Mouse (Mus musculus): ENCODE results near the gene Fam102a. TPM values are rescaled to one million over a fixed set of nuclear protein-coding genes. Genes with fewer than 3 reads are reported as not detected.

Fam102a gene
- total RNA-seq, 2 experiments from 2014 or later: 1.9 to 2.2 TPM

- peak; percentile 56 for ATAC-seq (replicated peaks; ENCODE audit: poor library complexity)
These were observed 71.3 kb downstream of the Fam102a start for GRCm38 (mm10) chr2:32606161-32607142.

GRCm38 (mm10) chr2:32607262-32607947 is 72.3 kb downstream of the Fam102a start:
- peak; percentile 21 for ATAC-seq (replicated peaks; ENCODE audit: poor library complexity)

- peak; percentile 63 for ATAC-seq (replicated peaks; ENCODE audit: poor library complexity)
These were observed 73.1 kb downstream of the Fam102a start for GRCm38 (mm10) chr2:32608141-32608777.

DNA sequence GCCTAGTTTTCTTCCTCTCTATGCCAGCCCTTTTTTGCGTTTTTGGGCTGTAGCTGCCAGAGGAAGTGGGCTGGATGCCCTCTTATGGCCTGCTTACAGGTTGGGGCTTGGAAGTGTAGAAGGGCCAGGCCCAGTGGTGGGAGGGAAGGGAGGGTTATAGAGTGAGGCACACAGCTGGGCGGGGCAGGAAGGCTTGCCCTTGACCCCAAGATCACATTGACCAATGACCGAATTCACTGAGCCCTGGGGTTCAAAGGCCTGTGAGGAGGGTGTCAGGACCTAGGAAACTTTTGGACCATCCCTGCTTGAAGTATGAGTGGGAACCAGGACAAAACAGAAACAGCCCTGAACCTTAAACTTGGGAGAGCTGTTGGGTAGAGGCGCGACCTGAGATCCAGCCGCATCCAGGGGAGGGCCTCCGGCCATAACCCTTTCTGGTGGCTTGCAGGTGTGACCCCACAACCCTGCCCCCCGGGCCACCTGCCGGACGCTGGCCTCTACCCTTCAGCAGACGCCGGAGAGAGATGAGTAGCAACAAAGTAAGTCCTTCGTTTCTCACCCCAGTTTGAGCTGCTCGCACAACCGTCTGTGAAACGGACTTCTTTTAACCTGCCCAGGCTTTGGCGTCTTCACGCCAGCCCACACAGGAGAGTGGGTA is 73.8 kb downstream of the Fam102a start:
- ATAC-seq (replicated peaks; ENCODE audit: poor library complexity): no peak

DNA sequence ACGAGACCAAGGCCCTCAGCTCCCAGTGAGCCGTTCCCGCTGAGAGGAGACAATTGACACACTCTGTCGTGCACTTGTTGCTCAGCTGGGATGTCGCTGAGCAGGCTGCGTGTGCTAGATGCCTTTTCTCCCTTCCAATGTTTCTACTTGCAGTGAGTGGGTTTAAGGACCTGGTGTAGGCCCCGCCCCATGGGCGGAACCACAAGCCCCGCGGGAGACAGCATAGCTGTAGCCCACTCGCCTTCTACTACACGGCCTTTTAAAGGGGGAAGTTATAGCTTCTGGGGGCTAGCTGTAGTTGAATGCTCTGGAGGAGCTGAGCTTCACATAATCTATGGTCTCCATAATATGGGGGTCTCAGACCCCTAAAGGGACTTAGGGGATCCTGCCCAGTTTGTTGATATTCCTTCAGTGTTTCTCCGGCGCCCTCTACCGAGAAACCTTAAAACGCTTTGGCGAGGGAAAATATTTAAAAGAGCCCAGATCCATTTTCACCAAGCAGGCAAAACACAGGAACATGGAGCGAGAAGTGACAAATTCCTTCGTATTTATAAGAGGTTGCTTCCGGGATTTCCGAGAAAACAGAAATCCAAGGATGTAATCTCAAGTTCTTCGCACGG is 75.6 kb downstream of the Fam102a start:
- ATAC-seq (replicated peaks; ENCODE audit: poor library complexity): peak; percentile 12; the same call in 1 of the 2 replicates

DNA sequence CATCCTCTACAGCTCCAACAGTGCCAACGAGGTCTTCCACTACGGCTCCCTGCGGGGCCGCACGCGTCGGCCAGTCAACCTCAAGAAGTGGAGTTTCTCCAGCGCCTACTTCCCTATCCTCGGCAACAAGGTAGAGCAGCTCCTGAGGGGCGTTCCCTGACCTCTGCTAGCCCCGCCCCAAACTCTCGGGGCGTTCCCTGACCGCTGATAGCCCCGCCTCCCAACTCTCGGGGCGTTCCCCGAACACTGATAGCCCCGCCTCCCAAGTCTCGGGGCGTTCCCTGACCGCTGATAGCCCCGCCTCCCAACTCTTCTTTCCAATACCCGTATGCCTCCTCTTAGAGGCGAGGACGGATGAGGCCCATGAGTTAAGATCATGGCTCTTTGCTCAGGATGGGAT is 77.1 kb downstream of the Fam102a start:
- ATAC-seq (replicated peaks; ENCODE audit: poor library complexity): no peak

GRCm38 (mm10) chr2:32617109-32617508 is 82.0 kb downstream of the Fam102a start:
- no peak for ATAC-seq (replicated peaks; ENCODE audit: poor library complexity)

DNA sequence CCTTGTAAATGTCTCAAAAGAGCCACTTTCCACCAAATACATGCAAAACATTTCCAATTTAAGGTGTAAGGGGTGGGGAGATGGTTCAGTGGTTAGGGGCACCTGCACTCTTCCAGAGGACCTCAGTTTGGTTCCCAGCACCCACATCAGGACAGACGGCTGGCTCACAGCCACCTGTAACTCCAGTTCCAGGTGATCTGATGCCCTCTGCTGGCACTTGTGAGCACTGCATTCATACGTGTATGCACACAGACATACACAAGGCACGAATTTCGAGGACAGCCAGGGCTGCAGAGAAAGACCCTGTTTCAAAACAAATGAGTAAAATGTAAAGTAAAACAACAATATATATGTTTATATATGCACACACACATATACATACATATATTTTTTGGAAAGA is 82.5 kb downstream of the Fam102a start:
- no peak for ATAC-seq (replicated peaks; ENCODE audit: poor library complexity)

DNA sequence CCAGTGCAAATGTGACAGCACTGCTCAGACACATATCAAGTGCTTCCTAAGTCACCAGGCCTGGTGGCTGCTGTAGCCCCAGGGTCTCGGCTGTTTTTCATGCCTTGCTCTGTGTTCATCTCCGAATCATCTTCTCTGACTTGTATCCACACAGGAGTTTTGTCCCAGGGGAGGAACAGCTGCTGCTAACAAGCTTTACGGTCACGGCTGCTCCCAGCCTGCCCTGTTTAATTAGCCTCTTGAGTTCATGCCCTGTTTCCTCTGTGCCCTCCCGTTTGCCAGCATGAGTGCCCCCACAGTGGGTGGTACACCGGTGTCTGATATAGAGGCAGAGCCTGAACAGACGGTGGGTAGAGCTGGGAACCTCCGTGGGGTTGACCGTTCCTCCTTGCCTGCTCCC is 82.9 kb downstream of the Fam102a start:
- no peak for ATAC-seq (replicated peaks; ENCODE audit: poor library complexity)

Other genes with a start within 250 kb of the Fam102a start
- gene Golga2, start 247.9 kb upstream of the Fam102a start, total RNA-seq (2015): 14.2 and 17.3 TPM in 2 replicates
- 50.4 and 50.7 TPM in 2 replicates for gene Golga2, start 247.9 kb upstream of the Fam102a start, total RNA-seq (2017)
- 198 and 268 TPM in 2 replicates for gene Swi5, start 247.3 kb upstream of the Fam102a start, total RNA-seq (2015)
- gene Swi5, start 247.3 kb upstream of the Fam102a start, total RNA-seq (2017): 359 and 386 TPM in 2 replicates
- gene Ciz1, start 183.0 kb upstream of the Fam102a start, total RNA-seq (2015): 59.9 and 69.0 TPM in 2 replicates
- gene Ciz1, start 183.0 kb upstream of the Fam102a start, total RNA-seq (2017): 46.6 and 55.3 TPM in 2 replicates
- gene Dnm1, start 182.0 kb upstream of the Fam102a start, total RNA-seq (2015): not detected in 2 replicates
- not detected in 2 replicates for gene Dnm1, start 182.0 kb upstream of the Fam102a start, total RNA-seq (2017)
- gene 1110008P14Rik, start 153.4 kb upstream of the Fam102a start, total RNA-seq (2015): 15.3 and 18.1 TPM in 2 replicates
- 8.0 and 15.4 TPM in 2 replicates for gene 1110008P14Rik, start 153.4 kb upstream of the Fam102a start, total RNA-seq (2017)
- gene Lcn2, start 147.1 kb upstream of the Fam102a start, total RNA-seq (2015): 437 and 498 TPM in 2 replicates
- gene Lcn2, start 147.1 kb upstream of the Fam102a start, total RNA-seq (2017): 53.7 and 107 TPM in 2 replicates
- 6.3 and 12.1 TPM in 2 replicates for gene Ptges2, start 139.4 kb upstream of the Fam102a start, total RNA-seq (2015)
- gene Ptges2, start 139.4 kb upstream of the Fam102a start, total RNA-seq (2017): 9.5 and 10.6 TPM in 2 replicates
- 1.5 and 1.9 TPM in 2 replicates for gene Naif1, start 84.9 kb upstream of the Fam102a start, total RNA-seq (2015)
- gene Naif1, start 84.9 kb upstream of the Fam102a start, total RNA-seq (2017): 3.5 TPM in 2 replicates
- 5.2 and 6.4 TPM in 2 replicates for gene Slc25a25, start 83.9 kb upstream of the Fam102a start, total RNA-seq (2015)
- gene Slc25a25, start 83.9 kb upstream of the Fam102a start, total RNA-seq (2017): 10.7 and 11.5 TPM in 2 replicates
- 76.6 and 87.2 TPM in 2 replicates for gene Dpm2, start 35.5 kb downstream of the Fam102a start, total RNA-seq (2015)
- gene Dpm2, start 35.5 kb downstream of the Fam102a start, total RNA-seq (2017): 26.5 and 32.3 TPM in 2 replicates
- not detected in 2 replicates for gene Pip5kl1, start 39.5 kb downstream of the Fam102a start, total RNA-seq (2015)
- gene Pip5kl1, start 39.5 kb downstream of the Fam102a start, total RNA-seq (2017): not detected in 2 replicates
- gene 9430097D07Rik, start 40.4 kb downstream of the Fam102a start, total RNA-seq (2015): not detected in 2 replicates
- not detected in 2 replicates for gene 9430097D07Rik, start 40.4 kb downstream of the Fam102a start, total RNA-seq (2017)
- gene St6galnac4, start 51.8 kb downstream of the Fam102a start, total RNA-seq (2015): 26.2 and 33.1 TPM in 2 replicates
- 38.7 and 40.4 TPM in 2 replicates for gene St6galnac4, start 51.8 kb downstream of the Fam102a start, total RNA-seq (2017)
- gene St6galnac6, start 64.4 kb downstream of the Fam102a start, total RNA-seq (2015): 7.9 and 9.4 TPM in 2 replicates
- 19.0 and 24.4 TPM in 2 replicates for gene St6galnac6, start 64.4 kb downstream of the Fam102a start, total RNA-seq (2017)
- gene Ak1, start 86.4 kb downstream of the Fam102a start, total RNA-seq (2015): 0.12 and 1.8 TPM in 2 replicates
- 0.12 and 0.14 TPM in 2 replicates for gene Ak1, start 86.4 kb downstream of the Fam102a start, total RNA-seq (2017)
- 14.7 and 15.5 TPM in 2 replicates for gene Eng, start 111.3 kb downstream of the Fam102a start, total RNA-seq (2015)
- gene Eng, start 111.3 kb downstream of the Fam102a start, total RNA-seq (2017): 6.9 and 8.5 TPM in 2 replicates
- gene Fpgs, start 168.8 kb downstream of the Fam102a start, total RNA-seq (2015): 18.0 and 19.1 TPM in 2 replicates
- gene Fpgs, start 168.8 kb downstream of the Fam102a start, total RNA-seq (2017): 20.7 and 27.4 TPM in 2 replicates
- gene Cdk9, start 177.7 kb downstream of the Fam102a start, total RNA-seq (2015): 63.4 and 79.2 TPM in 2 replicates
- 39.3 and 42.5 TPM in 2 replicates for gene Cdk9, start 177.7 kb downstream of the Fam102a start, total RNA-seq (2017)
- 18.2 and 19.9 TPM in 2 replicates for gene Sh2d3c, start 185.7 kb downstream of the Fam102a start, total RNA-seq (2015)
- gene Sh2d3c, start 185.7 kb downstream of the Fam102a start, total RNA-seq (2017): 10.3 and 10.7 TPM in 2 replicates
- gene 6330409D20Rik, start 205.7 kb downstream of the Fam102a start, total RNA-seq (2015): not detected in 2 replicates
- gene 6330409D20Rik, start 205.7 kb downstream of the Fam102a start, total RNA-seq (2017): not detected in 2 replicates
- 25.1 and 26.7 TPM in 2 replicates for gene Tor2a, start 221.9 kb downstream of the Fam102a start, total RNA-seq (2015)
- 16.2 and 24.5 TPM in 2 replicates for gene Tor2a, start 221.9 kb downstream of the Fam102a start, total RNA-seq (2017)
- gene Ttc16, start 240.3 kb downstream of the Fam102a start, total RNA-seq (2015): 0.12 TPM in 1 of 2 replicates, not detected in the other
- 0.41 TPM in 1 of 2 replicates, not detected in the other for gene Ttc16, start 240.3 kb downstream of the Fam102a start, total RNA-seq (2017)
- gene Ptrh1, start 240.5 kb downstream of the Fam102a start, total RNA-seq (2015): 2.7 and 2.9 TPM in 2 replicates
- 1.4 TPM in 2 replicates for gene Ptrh1, start 240.5 kb downstream of the Fam102a start, total RNA-seq (2017)
- not detected in 2 replicates for gene Cfap157, start 249.1 kb downstream of the Fam102a start, total RNA-seq (2015)
- gene Cfap157, start 249.1 kb downstream of the Fam102a start, total RNA-seq (2017): not detected in 2 replicates